Mouse (Mus musculus) heart, postnatal 4 days (tissue): ENCODE measurements around the gene C130074G19Rik. TPM values are rescaled to one million over a fixed set of nuclear protein-coding genes. Genes with fewer than 3 reads are reported as not detected.

ENCODE experiments used
- DNase-seq: peaks from one replicate; pipeline ENCODE4 v3.0.0; 2021
- total RNA-seq, 2 experiments: library from RNA; stranded (reverse); gene quantifications; 2 replicates each; pipeline ENCODE4 v1.2.3; 2021

Gene C130074G19Rik
- total RNA-seq = 10 to 100 TPM; 23.0 to 23.6 TPM

DNA sequence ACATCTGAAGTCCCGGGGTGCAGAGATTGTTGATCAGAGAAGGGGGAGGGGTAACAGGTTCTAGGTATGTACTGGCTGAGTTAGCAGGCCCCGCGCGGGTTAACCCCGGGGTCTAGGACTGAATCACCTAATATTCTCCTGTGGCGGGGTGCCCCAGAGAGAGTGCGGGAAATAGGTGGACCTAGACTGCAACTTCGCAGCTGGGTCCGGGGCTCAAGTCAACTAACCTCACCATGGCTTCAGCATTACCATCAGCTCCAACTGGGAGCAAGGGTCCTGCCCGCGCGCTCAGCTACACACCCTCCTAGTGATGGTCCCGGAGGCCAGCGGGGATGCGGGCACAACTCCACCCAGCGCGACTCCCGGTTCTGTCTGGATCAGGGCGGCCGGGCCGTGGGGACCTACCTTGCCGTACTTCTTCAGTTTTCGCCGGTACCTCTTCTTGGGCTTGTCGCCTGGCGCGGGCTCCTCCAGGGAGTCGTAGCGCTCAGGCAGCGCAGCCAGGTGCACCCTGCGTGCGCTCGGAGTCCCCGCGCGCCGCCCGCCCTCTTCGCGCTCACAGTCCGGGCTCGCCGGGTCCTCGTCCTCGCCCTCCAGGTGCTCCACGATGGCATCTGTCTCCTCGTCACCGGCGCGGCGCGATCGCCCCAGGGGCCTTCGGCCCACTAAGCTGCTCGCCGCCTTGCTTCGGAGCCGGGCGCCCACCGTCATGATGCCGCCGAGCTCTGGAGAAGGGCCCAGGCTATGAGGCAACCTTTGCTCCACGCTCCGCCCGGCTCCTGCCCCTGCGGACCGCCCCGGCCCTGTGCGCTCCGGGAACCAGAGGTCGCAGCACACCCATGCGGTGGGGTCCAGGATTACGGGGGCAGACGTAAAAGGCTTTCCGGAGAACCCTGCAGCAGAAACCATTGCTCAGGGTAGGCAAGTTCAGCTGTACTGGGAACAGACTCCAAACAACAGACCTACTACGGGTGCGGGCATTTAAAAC lies at the start of gene C130074G19Rik:
C130074G19Rik (minus strand) TSS at position 938 of the 988 bp plus-strand sequence.
- peak; percentile 79 for DNase-seq

DNA sequence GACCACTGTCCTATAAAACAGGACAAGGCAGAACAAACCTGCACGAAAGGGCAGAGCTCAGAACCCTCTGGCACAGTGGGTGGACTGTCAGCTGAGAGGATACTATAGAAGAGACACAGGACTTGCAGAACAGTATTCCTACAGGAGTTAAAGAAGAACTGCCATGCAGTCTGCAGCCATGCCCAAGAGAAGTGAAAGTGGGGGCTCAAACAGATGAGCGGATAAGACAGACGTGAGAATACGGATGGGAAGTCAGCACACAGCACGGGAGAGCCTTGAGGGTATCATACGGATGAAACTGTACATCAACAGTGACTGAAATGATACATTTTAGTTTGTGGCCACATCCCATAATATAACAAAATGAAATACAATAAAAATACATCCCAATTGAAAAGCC lies 48.1 kb upstream of the C130074G19Rik start:
- DNase-seq = no peak

DNA sequence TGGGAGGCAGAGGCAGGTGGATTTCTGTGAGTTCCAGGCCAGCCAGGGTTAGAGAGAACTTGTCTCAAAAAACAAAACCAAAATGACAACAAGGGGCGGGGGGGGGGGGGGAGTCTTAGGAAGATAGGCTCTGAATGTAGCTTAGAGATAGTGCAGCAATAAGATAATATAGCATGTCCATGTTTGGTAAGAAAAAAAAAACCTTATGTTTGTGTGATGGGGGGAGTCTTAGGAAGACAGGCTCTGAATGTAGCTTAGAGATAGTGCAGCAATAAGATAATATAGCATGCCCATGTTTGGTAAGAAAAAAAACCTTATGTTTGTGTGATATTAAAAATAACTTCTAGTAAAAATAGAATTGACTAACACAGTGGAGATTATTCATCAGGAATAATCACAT lies 45.4 kb upstream of the C130074G19Rik start:
- no peak for DNase-seq

DNA sequence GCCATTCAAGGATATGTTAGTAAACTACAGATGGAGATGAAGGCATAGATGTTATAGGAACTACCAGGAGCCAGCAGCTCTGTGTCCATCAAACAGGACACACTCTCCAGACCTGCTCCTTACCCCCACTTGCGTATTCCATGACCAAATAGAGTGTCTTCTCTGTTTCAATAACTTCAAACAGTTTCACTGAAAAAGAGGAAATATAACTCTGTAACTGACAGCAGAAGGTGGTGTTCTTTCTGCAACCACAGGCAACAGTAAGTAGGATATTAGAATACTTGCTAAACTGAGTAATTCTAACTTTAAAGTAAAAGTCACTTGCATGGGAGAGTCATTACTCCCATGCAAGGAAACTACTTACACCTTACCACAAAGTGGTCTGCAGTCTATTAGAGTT lies 44.9 kb upstream of the C130074G19Rik start:
- no peak for DNase-seq

DNA sequence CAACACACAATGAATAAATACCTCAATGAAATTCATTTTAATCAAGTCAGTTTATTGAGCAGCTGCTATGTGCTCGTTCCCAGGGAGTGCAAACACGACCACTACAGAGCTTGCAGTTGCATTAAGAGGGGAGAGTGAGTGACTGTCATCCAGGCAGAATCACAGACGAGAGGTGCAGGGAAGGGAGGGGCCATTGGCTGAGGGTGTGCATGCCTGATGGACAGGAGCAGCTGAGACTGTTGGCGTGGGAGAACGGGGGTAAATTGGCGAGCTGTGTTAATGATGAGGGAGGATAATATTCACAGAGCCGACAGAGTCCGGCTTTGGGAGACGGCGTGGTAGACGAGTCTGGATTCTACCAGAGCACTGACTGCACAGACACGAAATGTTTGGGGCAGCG lies 39.8 kb upstream of the C130074G19Rik start:
- DNase-seq = no peak

DNA sequence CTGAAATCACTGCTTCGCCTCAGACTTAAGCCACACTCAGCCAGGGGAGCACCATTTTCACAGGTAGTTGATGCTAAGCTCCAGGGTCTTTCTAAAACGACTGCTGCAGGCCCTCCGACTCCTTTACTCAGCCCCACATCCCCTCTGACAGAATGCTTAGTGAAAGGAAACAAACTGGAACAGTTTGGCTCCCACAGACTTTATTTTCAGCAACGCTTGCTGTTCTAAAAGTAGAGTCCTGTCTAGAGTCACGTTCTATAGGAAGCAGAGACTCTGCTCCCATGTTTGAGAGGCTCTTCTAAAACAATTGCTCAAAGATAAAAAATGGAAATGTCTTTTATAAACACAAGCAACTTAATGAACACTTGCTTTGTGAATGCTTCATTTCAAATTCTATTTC lies 37.0 kb upstream of the C130074G19Rik start:
- DNase-seq = no peak

DNA sequence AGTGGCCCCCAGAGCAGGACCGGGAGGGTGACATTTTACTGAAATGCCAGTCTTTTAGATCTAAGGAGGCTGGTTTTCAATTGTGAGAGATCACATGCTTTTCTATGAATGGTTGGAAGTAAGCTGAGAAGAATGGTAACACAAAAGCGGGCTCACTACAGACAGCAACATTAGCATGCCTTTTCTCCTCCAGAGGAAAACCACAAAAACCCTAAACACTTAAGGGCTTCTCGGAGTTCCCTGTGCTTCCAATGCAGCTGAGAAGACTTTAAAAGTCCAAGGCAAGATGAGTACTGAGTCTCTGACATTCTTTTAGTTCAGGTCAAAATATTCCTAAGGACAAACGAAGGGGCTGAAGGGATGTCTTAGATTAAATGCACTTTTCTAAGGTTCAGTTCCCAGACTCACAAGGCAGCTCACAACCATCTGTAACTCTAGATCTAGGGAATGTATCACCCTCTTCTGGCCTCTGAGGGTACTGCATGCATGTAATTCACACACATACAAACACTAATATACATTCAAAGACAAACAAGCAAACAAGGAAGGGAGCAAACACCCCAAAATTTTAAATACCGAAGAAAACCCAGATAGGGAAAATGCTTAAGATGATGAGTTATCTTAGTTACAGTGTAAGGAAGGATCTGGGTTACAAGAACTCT lies 35.3 kb upstream of the C130074G19Rik start:
- DNase-seq = no peak

DNA sequence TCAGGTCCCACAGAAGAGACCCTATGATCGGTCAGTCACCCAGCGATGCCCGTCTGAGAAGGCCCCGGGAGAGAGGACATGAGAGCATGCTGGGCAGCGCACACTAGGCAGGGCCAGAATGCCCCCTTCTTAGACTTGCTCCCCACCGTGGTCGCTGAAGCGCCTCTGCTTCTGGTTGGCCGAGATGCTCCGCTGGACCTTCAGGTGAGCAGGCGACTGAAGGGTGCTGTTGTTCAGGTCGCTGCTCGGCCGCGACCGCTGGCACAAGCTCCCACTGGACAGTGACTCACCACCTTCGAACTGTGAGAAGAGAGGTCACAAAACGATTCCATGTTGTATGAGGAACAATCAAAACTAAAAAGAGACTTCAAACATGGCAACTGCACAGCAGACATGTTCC lies 29.3 kb upstream of the C130074G19Rik start:
- DNase-seq = no peak

DNA sequence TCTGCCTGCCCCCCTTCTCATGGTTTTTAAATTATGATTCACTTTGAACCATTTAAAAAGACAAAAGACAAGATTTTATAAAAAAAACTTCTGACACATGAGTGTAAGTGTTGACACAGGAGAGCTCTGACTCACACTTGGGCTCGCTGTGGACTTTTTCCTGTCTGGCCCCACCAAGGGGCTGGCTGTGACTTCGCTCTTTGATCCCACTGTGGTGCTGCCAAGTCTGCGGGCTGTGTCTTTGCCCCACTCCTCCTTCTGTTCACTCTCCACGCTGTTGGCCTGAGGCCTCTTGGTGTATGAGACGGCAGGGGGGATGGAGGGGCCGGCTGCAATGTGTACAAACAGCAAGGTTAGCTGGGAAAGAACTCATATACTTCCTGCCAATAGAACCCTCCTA lies 28.8 kb upstream of the C130074G19Rik start:
- DNase-seq = peak; percentile 18

DNA sequence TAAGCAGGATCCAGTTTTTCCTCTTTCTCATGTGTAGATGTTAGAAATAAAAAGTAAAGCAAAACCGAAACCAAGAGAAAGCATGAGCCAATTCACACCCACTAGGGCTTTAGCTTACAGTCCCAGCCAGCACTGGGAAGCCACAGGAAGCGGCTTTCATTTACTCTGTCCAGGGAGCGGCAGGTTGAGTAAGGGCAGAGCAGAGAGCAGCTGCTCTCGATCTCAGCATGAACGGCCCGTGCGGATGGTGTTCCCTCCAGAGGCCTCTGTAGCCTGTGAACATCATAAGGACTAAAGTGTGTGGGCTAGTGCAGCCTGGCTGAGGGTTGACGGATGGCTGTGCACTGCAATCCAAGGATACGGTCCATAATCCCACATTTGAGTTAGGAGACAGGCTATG lies 25.5 kb upstream of the C130074G19Rik start:
- peak; percentile 19 for DNase-seq

DNA sequence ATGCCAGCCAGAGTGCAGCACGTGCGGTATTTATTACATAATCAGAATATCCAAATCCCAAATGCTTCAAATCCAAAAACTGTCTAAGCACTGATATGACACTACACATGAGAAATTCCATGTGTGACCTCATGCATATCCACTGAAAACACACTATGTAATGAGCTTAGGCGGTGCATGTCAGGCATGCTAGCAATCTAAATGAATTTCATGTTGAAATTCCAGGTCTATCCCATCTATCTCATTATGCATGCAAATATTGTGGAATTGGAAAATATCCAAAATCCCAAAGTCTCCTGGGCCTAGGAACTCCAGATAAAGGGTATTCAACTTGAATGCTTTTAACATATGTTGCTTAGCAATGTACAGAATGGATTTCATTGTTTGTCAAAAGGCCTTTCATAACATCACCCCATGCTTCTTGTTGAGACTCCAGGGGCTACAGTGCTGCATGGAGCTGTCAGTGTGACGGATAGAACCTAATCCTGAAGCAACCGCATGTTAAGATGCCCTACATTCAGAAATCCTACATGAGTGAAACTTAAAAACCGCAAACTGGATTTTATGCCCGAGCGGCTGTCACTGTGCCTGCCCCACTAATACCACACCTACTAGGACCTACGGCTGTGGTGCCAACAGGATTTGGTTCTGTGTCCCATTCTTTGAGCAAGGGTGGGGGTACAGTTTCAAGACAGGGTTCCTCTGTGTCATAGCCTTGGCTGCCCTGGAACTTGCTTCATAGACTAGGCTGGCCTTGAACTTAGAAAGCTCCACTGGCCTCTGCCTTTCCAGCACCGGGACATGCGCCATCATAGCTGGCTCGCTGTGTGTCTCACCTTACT lies 23.1 kb upstream of the C130074G19Rik start:
- DNase-seq = no peak

DNA sequence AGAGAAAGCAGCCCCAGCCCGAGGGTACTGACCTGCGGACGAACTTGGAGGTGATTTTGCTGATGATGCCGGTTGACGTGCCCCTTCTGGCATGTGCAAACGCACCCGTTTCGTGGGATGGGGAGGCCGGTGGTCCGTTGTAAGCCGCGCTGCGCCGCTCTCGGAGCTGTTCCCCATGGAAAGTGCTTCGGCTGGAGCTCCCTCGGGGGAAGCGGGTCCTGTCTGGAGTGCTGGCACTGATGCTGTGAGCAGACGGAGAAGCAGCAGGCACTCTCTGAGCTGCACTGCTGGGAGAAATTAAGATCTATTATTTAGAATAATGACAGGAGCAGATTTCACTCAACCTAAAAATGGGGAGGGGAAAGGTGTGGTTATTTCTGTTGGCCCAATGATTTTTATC lies 22.4 kb upstream of the C130074G19Rik start:
- no peak for DNase-seq

DNA sequence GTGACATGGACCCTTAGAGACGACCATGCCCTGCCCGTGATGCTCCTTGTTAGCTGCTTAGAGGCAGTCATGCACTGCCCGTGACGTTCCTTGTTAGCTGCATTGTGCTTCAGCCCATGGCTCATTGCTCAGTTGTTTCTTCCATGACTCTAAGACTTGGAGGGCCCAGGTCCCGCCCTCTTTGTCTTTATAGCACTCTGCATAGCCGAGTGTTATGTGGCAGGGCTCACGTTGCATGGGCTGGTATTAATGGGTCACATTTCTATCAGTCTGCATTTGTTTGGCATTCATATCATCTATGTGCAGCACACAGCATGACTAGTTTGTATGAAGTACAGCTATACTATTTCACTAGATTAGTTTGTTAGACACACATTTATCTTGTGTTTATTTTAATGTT lies 20.7 kb upstream of the C130074G19Rik start:
- DNase-seq = no peak

DNA sequence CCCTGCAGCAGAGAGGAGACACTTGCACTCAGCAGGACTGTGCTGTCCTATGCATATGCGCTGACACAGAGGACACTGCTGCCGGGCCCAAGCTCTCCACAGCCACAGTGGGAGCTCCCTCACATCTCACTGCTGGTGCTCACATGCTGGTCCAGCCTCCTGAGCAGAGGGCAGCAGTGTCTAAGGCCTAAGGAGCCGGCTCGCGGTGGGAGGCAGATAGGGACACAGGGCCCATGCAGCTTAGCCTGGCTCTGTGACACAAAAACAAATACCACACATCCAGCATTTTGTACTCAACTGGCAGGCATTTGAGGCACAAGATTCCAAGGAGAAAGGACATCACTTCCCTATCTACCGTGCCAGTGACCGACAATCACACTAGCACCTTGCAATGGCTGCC lies 19.9 kb upstream of the C130074G19Rik start:
- no peak for DNase-seq

DNA sequence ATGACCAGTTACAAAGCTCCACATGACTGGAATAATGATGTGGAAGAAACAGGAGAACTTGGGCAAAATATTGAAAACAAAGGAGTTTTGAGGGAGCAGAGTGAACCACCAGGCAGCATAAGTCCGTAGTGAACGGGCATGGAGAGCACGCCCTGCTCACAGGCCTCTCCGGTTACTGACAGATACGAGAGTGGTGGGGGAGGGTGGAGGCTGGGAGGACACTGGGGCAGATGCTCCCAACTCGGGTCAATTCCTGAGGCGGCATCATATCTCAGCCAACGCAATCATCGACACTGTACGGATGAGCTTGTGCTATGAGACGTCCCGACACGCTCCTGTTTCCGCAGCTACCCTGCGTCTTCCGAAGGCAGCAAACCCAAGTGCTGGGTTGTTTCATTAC lies 14.3 kb upstream of the C130074G19Rik start:
- no peak for DNase-seq

DNA sequence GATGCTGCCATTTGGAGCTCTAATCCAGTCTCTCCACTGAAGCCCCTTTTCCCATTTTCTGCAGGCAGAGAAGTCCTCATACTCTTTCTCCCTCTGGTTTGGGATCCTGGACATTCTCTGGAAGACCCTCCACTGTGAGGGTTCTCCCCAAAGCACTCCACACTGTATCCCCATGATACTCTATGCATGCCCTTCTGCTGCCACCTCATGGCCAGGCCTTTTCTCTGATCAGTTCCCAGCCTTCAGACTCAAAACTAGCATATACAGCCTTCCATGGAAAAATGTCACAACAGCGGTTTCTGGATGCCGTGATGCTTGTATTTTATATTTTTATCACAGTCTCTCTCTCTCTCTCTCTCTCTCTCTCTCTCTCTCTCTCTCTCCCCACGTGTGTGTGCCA lies 9.0 kb upstream of the C130074G19Rik start:
- no peak for DNase-seq

DNA sequence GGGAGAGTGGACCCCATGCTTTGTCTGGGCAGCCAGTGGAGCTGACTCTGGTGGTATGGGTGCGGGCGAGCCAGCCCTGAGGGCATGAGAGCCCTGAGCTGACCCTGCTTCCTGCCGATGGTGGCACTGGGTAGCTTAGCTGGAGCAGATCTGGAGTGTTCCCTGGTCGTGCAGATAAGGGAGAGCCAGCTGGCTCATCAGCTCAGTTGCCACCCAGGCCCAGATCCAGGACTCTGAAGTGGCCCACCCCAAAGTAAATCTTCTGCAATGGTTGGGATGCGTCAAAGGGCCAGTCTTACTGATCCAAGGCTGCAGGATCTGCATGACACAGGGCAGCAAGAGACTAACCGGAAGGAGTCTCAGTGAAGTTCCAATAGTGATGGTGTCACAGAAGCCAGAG lies 6.4 kb upstream of the C130074G19Rik start:
- no peak for DNase-seq

DNA sequence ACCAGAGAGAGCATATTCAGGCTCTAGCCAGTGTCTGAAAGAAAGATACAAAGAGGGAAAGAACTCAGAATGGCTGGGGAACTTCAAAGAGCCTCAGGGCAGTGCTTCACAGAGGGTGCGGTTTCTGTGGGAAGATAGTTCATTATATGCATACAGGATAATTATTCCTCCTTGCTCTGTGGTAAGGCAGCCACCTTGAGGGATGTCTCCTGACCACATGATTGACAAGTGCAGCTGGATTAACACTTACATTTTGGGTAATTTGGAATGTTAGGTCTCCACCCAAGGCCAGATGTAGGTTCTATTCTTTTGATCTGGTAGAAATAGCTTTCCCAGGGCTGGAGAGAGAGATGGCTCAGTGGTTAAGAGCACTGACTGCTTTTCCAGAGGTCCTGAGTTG lies 3.1 kb upstream of the C130074G19Rik start:
- no peak for DNase-seq

DNA sequence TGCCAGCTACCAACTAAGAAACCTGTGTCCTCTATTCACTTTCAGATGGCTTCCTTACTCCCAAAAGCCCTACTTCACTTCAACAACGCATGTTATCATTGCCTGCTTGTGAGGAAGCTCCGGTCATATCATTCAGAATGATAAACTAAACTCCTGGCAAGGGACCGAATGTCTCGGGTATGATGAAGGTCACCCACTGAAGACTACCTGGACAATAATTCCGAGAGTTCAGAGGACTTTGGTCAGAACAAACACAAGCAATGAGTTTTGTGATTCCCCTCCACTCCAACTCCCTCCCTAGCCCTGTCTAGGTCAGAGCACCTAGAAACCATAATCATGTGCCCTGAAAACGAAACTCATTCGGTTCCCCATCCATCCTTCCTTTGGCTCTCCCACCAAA lies 1.2 kb downstream of the C130074G19Rik start:
- DNase-seq = no peak

DNA sequence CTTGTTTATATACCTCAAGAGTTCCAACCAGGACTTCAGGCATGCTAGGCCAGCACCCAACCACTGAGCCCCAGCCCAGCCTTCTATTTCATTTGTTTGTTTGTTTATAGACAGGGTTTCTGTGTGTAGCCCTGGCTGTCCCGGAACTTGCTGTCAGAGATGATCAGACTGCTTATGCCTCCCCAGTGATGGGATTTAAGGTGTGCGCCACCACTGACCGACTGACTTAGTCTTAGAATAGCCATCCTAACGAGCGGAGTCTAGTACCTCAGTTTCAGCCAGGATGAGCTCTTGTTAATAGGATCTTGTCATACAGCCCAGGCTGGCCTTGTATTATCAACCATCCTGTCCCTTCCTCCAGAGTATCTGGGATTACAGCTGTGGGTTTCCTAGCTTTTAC lies 1.8 kb downstream of the C130074G19Rik start:
- no peak for DNase-seq

DNA sequence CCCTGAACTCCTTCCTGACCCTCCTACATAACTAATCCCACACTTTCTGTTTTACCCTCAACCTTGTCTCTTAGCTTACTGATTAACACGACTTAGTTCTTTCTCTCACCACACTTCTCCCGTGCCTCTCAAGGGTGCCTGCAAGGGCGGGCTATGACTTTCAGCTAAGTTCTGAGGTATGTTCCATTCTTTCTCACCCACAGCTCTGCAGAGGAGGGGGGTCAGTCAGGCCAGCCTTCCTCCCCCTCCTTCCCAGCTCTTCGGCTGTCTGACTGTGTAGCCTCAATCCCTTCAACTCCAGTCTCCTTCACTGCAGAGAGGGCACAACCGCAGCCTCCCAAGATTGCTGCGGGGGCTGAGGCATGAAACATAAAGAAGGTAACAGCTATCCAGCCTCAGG lies 4.2 kb downstream of the C130074G19Rik start:
- DNase-seq = no peak

DNA sequence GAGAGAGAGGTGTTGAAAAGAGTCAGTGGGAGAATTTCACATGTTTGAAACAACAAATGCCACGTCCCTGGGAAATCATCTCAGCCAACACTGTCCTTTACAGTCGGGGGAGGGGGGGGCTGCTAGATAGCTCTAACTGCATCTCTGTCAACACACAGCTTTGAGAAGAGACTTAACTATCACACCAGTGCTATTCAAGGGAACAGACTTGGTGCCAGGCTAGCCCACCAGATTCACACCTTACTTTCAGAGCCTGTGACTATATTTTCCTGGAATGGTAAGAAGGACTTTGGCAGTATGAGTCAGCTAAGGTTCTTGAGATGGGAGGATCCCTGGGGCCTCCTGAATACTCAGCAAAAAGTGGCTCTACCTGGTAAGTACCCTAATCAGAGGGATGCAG lies 5.7 kb downstream of the C130074G19Rik start:
- no peak for DNase-seq

DNA sequence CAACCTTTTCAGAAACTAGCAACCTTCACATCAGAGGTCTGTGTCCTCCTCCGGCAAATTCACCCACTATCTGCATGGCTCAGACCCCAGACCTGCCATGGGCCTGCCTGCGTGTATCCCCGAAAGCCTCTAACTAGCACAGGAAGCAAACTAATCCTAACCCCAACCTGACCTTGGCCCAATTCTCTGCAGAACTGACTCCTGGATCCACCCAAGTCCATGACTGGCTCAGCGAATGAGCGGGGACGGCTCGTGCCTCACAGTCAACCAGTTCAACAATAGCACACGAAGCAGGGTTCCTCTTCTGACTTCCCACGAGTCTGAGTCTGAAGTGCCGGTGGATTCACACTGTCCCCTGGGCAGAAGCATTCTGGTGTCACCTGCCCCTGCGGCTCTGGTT lies 9.1 kb downstream of the C130074G19Rik start:
- no peak for DNase-seq
